Mouse (Mus musculus) granulocyte monocyte progenitor cell, adult 5-6 weeks (primary cell): Measurements from ENCODE around the gene Hip1. TPM values are rescaled to one million over a fixed set of nuclear protein-coding genes. Genes with fewer than 3 reads are reported as not detected.
"Not testable (repeated sequence)": the region's sequence is repeated elsewhere in the genome, so short reads cannot be mapped to it uniquely, and the experiment has no call there.

Source experiments
- ATAC-seq: replicated peaks from 2 replicates; pipeline ENCODE4 v1.8.0; 2016; ENCODE audit warnings: mild to moderate bottlenecking, moderate TSS enrichment, inconsistent platforms; ENCODE audit not compliant: poor library complexity, severe bottlenecking
- total RNA-seq, 2 experiments: library from RNA; stranded (forward) in 1 of 2; stranded (reverse) in 1 of 2; fragments of 200-712, 200-1000 nt in 1 of 2; fragments of >200 nt in 1 of 2; fragmentation: Nextera tagmentation in 1 of 2; gene quantifications; 2 replicates each; pipeline ENCODE4 v1.2.3; 2014 to 2017

Hip1 gene
- total RNA-seq, 2 experiments from 2014 or later = 11.4 to 21.4 TPM

GRCm38 (mm10) chr5:135457961-135458360 lies 87.0 kb downstream of the Hip1 start:
- no peak for ATAC-seq

- ATAC-seq = no peak
These were observed 88.4 kb downstream of the Hip1 start for GRCm38 (mm10) chr5:135456515-135456914.

- ATAC-seq = no peak
These were observed 90.7 kb downstream of the Hip1 start for GRCm38 (mm10) chr5:135454256-135454655.

GRCm38 (mm10) chr5:135451559-135451958 lies 93.4 kb downstream of the Hip1 start:
- not testable (repeated sequence) for ATAC-seq

GRCm38 (mm10) chr5:135451100-135451499 lies 93.8 kb downstream of the Hip1 start:
- no peak for ATAC-seq

- no peak for ATAC-seq
These were observed 99.2 kb downstream of the Hip1 start for GRCm38 (mm10) chr5:135445755-135446154.

GRCm38 (mm10) chr5:135442430-135442829 lies 102.5 kb downstream of the Hip1 start:
- ATAC-seq = no peak

GRCm38 (mm10) chr5:135435039-135435438 lies 109.9 kb downstream of the Hip1 start:
- peak; percentile 65 for ATAC-seq

- ATAC-seq = no peak
These were observed 111.1 kb downstream of the Hip1 start for GRCm38 (mm10) chr5:135433861-135434260.

GRCm38 (mm10) chr5:135431111-135431510 lies 113.8 kb downstream of the Hip1 start:
- ATAC-seq = no peak

- peak; percentile 52; the same call in 1 of the 2 replicates for ATAC-seq
These were observed 116.1 kb downstream of the Hip1 start for GRCm38 (mm10) chr5:135428786-135429185.

GRCm38 (mm10) chr5:135410266-135410665 lies 134.7 kb downstream of the Hip1 start:
- ATAC-seq = no peak

GRCm38 (mm10) chr5:135408114-135408513 lies 136.8 kb downstream of the Hip1 start:
- no peak for ATAC-seq

- no peak for ATAC-seq
These were observed 139.5 kb downstream of the Hip1 start for GRCm38 (mm10) chr5:135405437-135405836.

GRCm38 (mm10) chr5:135404623-135405022 lies 140.3 kb downstream of the Hip1 start:
- no peak; the same call in 1 of the 2 replicates for ATAC-seq

- ATAC-seq = peak; percentile 85
These were observed 144.7 kb downstream of the Hip1 start for GRCm38 (mm10) chr5:135400244-135400643.

GRCm38 (mm10) chr5:135399382-135399781 lies 145.5 kb downstream of the Hip1 start:
- no peak for ATAC-seq

GRCm38 (mm10) chr5:135395826-135396225 lies 149.1 kb downstream of the Hip1 start:
- peak; percentile 45 for ATAC-seq

GRCm38 (mm10) chr5:135394004-135394823 lies 150.7 kb downstream of the Hip1 start, which contains the start of gene Pom121:
Pom121 (minus strand) TSS chr5:135394546.
- peak; percentile 86 for ATAC-seq

GRCm38 (mm10) chr5:135383771-135384170 lies 161.1 kb downstream of the Hip1 start:
- no peak for ATAC-seq

GRCm38 (mm10) chr5:135382746-135383145 lies 162.2 kb downstream of the Hip1 start:
- ATAC-seq = no peak

- ATAC-seq = no peak
These were observed 163.5 kb downstream of the Hip1 start for GRCm38 (mm10) chr5:135381356-135381925.
